Mouse (Mus musculus): ENCODE results near the gene Vmn1r228. TPM values are rescaled to one million over a fixed set of nuclear protein-coding genes. Genes with fewer than 3 reads are reported as not detected.

The Vmn1r228 gene
- polyA plus RNA-seq (2014; fragmentation: Nextera tagmentation; extraction: Ambion mirVana) = not detected in 2 replicates

GRCm38 (mm10) chr17:20786057-20786456 is at the start of gene Vmn1r228:
Gene Vmn1r228, minus strand, starts transcription at chr17:20786157.
- Histone ChIP-seq H3K27me3 (ENCODE audit: control insufficient read depth, insufficient read depth, low read length) (no peaks in the 10 kb centered on the region), H3K9me3 (ENCODE audit: control insufficient read depth, low read length) (no peaks in the 10 kb centered on the region; the same call in 1 of the 2 replicates), H3K9ac (ENCODE audit: low read length) (no peak within 1 kb of the TSS), H3K27ac (ENCODE audit: low read depth, low read length) (no peak within 1 kb of the TSS), H3K4me2 (ENCODE audit: low read depth, low read length, severe bottlenecking) (no peak within 1 kb of the TSS), H3K36me3 (ENCODE audit: control insufficient read depth, insufficient read depth, low read length) (no peaks in the 10 kb centered on the region), H3K4me3 (ENCODE audit: low read depth, low read length) (no peak within 1 kb of the TSS), H3K4me1 (replicated peaks; ENCODE audit: control insufficient read depth, insufficient read depth, low read length) (no peaks in the 10 kb centered on the region)
- ATAC-seq (replicated peaks; ENCODE audit: low FRiP score) (no peak), DNase-seq (ENCODE audit: low spot score) (no peak)

DNA sequence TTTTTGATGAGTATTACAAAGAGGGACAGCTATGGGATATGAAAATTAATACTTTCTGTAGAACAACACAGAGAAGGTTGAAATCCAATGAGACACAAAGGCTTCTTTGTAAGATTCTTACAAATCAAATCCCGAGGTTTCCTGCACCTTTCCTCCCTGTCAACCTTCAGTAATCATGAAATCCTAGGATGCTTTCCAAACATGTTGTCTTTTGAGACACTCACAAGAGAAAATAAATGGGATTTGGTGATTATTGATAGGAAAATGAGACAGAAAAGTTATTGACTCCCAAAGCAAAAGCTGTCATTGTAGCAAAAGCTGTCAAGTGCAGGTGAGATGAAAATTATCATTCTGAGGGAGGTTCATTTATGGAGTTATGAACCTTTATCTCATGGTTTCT is 25.3 kb upstream of the Vmn1r228 start, which contains the start of gene Vmn1r229:
Vmn1r229 (plus strand) TSS at position 301 of the 400 bp plus-strand sequence.
- no peaks in the 10 kb centered on the region for H3K4me1 ChIP-seq (replicated peaks; ENCODE audit: control insufficient read depth, insufficient read depth, low read length)

GRCm38 (mm10) chr17:20729543-20729942 is 56.4 kb downstream of the Vmn1r228 start, which contains the start of gene Vmn1r227:
Gene Vmn1r227, plus strand, starts transcription at chr17:20729843.
- DNase-seq (ENCODE audit: low spot score) (no peak), ATAC-seq (replicated peaks; ENCODE audit: low FRiP score) (no peak)
- 37% methylated on average over 1 of the region's 1 CpGs for WGBS

More for the DNA sequence above, 25.3 kb upstream of the Vmn1r228 start, which contains the start of gene Vmn1r229:
- Histone ChIP-seq H3K27ac (ENCODE audit: low read depth, low read length) (no peak within 1 kb of the TSS), H3K36me3 (ENCODE audit: control insufficient read depth, insufficient read depth, low read length) (no peaks in the 10 kb centered on the region), H3K4me3 (ENCODE audit: low read depth, low read length) (no peak within 1 kb of the TSS), H3K27me3 (ENCODE audit: control insufficient read depth, insufficient read depth, low read length) (no peaks in the 10 kb centered on the region), H3K9ac (ENCODE audit: low read length) (no peak within 1 kb of the TSS), H3K4me2 (ENCODE audit: low read depth, low read length, severe bottlenecking) (no peak within 1 kb of the TSS), H3K9me3 (ENCODE audit: control insufficient read depth, low read length) (no peaks in the 10 kb centered on the region; the same call in 1 of the 2 replicates)
- WGBS = 64% methylated on average over 1 of the region's 1 CpGs
- DNase-seq (ENCODE audit: low spot score) (no peak), ATAC-seq (replicated peaks; ENCODE audit: low FRiP score) (no peak)

More at GRCm38 (mm10) chr17:20729543-20729942, 56.4 kb downstream of the Vmn1r228 start, which contains the start of gene Vmn1r227:
- Histone ChIP-seq H3K9me3 (ENCODE audit: control insufficient read depth, low read length) (no peaks in the 10 kb centered on the region; the same call in 1 of the 2 replicates), H3K36me3 (ENCODE audit: control insufficient read depth, insufficient read depth, low read length) (no peaks in the 10 kb centered on the region), H3K4me3 (ENCODE audit: low read depth, low read length) (no peak within 1 kb of the TSS), H3K4me2 (ENCODE audit: low read depth, low read length, severe bottlenecking) (no peak within 1 kb of the TSS), H3K9ac (ENCODE audit: low read length) (no peak within 1 kb of the TSS), H3K27ac (ENCODE audit: low read depth, low read length) (no peak within 1 kb of the TSS), H3K27me3 (ENCODE audit: control insufficient read depth, insufficient read depth, low read length) (no peaks in the 10 kb centered on the region), H3K4me1 (replicated peaks; ENCODE audit: control insufficient read depth, insufficient read depth, low read length) (no peaks in the 10 kb centered on the region)

Other genes with a start within 250 kb of the Vmn1r228 start
- gene Vmn2r109, start 221.4 kb downstream of the Vmn1r228 start, polyA plus RNA-seq (2014; fragmentation: Nextera tagmentation; extraction: Ambion mirVana) = not detected in 2 replicates
- gene Vmn2r110, start 189.7 kb downstream of the Vmn1r228 start, polyA plus RNA-seq (2014; fragmentation: Nextera tagmentation; extraction: Ambion mirVana) = 0.04 TPM in 1 of 2 replicates, not detected in the other
- gene Fpr-rs3, start 161.3 kb downstream of the Vmn1r228 start, polyA plus RNA-seq (2014; fragmentation: Nextera tagmentation; extraction: Ambion mirVana) = not detected in 2 replicates
- gene Vmn1r226, start 103.3 kb downstream of the Vmn1r228 start, polyA plus RNA-seq (2014; fragmentation: Nextera tagmentation; extraction: Ambion mirVana) = not detected in 2 replicates
- gene Vmn1r227, start 56.3 kb downstream of the Vmn1r228 start, polyA plus RNA-seq (2014; fragmentation: Nextera tagmentation; extraction: Ambion mirVana) = not detected in 2 replicates
- gene Vmn1r229, start 25.4 kb upstream of the Vmn1r228 start, polyA plus RNA-seq (2014; fragmentation: Nextera tagmentation; extraction: Ambion mirVana) = 0.03 TPM in 1 of 2 replicates, not detected in the other
- not detected in 2 replicates for gene Vmn1r230, start 54.3 kb upstream of the Vmn1r228 start, polyA plus RNA-seq (2014; fragmentation: Nextera tagmentation; extraction: Ambion mirVana)
- gene Vmn1r231, start 118.9 kb upstream of the Vmn1r228 start, polyA plus RNA-seq (2014; fragmentation: Nextera tagmentation; extraction: Ambion mirVana) = not detected in 2 replicates
- gene Vmn1r232, start 133.6 kb upstream of the Vmn1r228 start, polyA plus RNA-seq (2014; fragmentation: Nextera tagmentation; extraction: Ambion mirVana) = not detected in 2 replicates
- gene Ppp2r1a, start 159.2 kb upstream of the Vmn1r228 start, polyA plus RNA-seq (2014; fragmentation: Nextera tagmentation; extraction: Ambion mirVana) = 523 and 567 TPM in 2 replicates
- gene Vmn1r233, start 210.3 kb upstream of the Vmn1r228 start, polyA plus RNA-seq (2014; fragmentation: Nextera tagmentation; extraction: Ambion mirVana) = not detected in 2 replicates
- 17.5 and 17.6 TPM in 2 replicates for gene Zfp160, start 222.7 kb upstream of the Vmn1r228 start, polyA plus RNA-seq (2014; fragmentation: Nextera tagmentation; extraction: Ambion mirVana)

Measured in forebrain, embryonic 11.5 days (tissue).